Mouse (Mus musculus) thymus, adult 2 months (tissue): ENCODE results near the gene Exph5. TPM values are rescaled to one million over a fixed set of nuclear protein-coding genes. Genes with fewer than 3 reads are reported as not detected.

Source experiments
- DNase-seq: peaks from one replicate; pipeline ENCODE4 v3.0.0; 2021
- H3K27ac ChIP-seq: fragments of 200-500 bp; 2 replicates; pipeline ENCODE4 v1.5.1; 2012; ENCODE audit warnings: low read length, control low read depth; ENCODE audit not compliant: control insufficient read depth, insufficient read depth
- H3K27me3 ChIP-seq: fragments of 200-500 bp; 2 replicates; pipeline ENCODE4 v1.6.1; 2012; ENCODE audit warnings: mild to moderate bottlenecking, low read length, moderate library complexity, mixed read lengths; ENCODE audit not compliant: control insufficient read depth, insufficient read depth
- H3K36me3 ChIP-seq: fragments of 200-500 bp; 2 replicates; pipeline ENCODE4 v1.6.1; 2012; ENCODE audit warnings: mild to moderate bottlenecking, low read length, moderate library complexity; ENCODE audit not compliant: control insufficient read depth, insufficient read depth
- H3K4me1 ChIP-seq: fragments of 200-500 bp; replicated peaks from 2 replicates; pipeline ENCODE4 v1.6.1; 2012; ENCODE audit warnings: low read length; ENCODE audit not compliant: control insufficient read depth, insufficient read depth
- H3K4me3 ChIP-seq: fragments of 200-500 bp; 2 replicates; pipeline ENCODE4 v1.5.1; 2012; ENCODE audit warnings: mild to moderate bottlenecking, low read length, control low read depth, moderate library complexity; ENCODE audit not compliant: control insufficient read depth, insufficient read depth
- CTCF ChIP-seq: fragments of 200-500 bp; IDR thresholded peaks from 2 replicates; pipeline ENCODE4 v1.5.1; 2012; ENCODE audit warnings: mild to moderate bottlenecking, control low read depth, low read length, moderate library complexity, borderline replicate concordance; ENCODE audit not compliant: control insufficient read depth, poor library complexity, insufficient read depth; ENCODE audit errors: extremely low read depth
- POLR2A ChIP-seq: fragments of 200-500 bp; IDR thresholded peaks from 2 replicates; pipeline ENCODE4 v1.6.1; 2012; ENCODE audit warnings: mild to moderate bottlenecking, low read length, control low read depth, moderate library complexity; ENCODE audit not compliant: control insufficient read depth, poor library complexity, insufficient read depth; ENCODE audit errors: extremely low read depth
- WGBS: fragments of 180-500 bp; shearing (Covaris S2); methylation state at CpG from one replicate; pipeline ENCODE4 v1.1.7; 2018; 5-methylcytosine and 5-hydroxymethylcytosine counted together
- polyA plus RNA-seq: library from polyadenylated mRNA; depleted of rRNA; stranded (reverse); fragments of >200 nt; gene quantifications from 2 replicates; pipeline ENCODE4 v1.2.3, GENCODE M21; 2012; rRNA removed

Exph5 gene
- polyA plus RNA-seq, 1 experiment: 0.47 TPM

- 92% methylated on average over 3 of the region's 3 CpGs for WGBS
- DNase-seq: no peak
- Histone ChIP-seq H3K36me3 (no peaks in the 10 kb centered on the region), H3K27ac (no peak overlapping the region), H3K4me1 (peaks cover 11% of the 10 kb centered on the region), H3K4me3 (no peak overlapping the region), H3K27me3 (no peaks in the 10 kb centered on the region)
- no peak for TF ChIP-seq CTCF
- no peak for TF ChIP-seq POLR2A
Measured at GRCm38 (mm10) chr9:53409427-53409826, 108.0 kb downstream of the Exph5 start.

- H3K36me3 ChIP-seq: no peaks in the 10 kb centered on the region
- H3K27me3 ChIP-seq: no peaks in the 10 kb centered on the region
- TF ChIP-seq POLR2A: no peak
- no peak for TF ChIP-seq CTCF
- WGBS: 48% methylated on average over 9 of the region's 9 CpGs
- peaks cover 3% of the 10 kb centered on the region; the same call in 1 of the 2 replicates for H3K4me1 ChIP-seq
- no peak overlapping the region for H3K4me3 ChIP-seq
- H3K27ac ChIP-seq: peak overlapping the region; percentile 50
- DNase-seq: no peak
Measured at GRCm38 (mm10) chr9:53422133-53422896, 120.8 kb downstream of the Exph5 start.

GRCm38 (mm10) chr9:53426726-53427125, 125.3 kb downstream of the Exph5 start:
- WGBS: 92% methylated on average over 3 of the region's 3 CpGs
- H3K4me3 ChIP-seq: no peak overlapping the region
- no peaks in the 10 kb centered on the region for H3K27me3 ChIP-seq
- no peaks in the 10 kb centered on the region for H3K36me3 ChIP-seq
- no peak overlapping the region for H3K27ac ChIP-seq
- no peak for TF ChIP-seq CTCF
- no peak for TF ChIP-seq POLR2A
- H3K4me1 ChIP-seq: peaks cover 3% of the 10 kb centered on the region; the same call in 1 of the 2 replicates
- no peak for DNase-seq

Other genes starting within 250 kb of the Exph5 start
- gene Ddx10, start 53.6 kb upstream of the Exph5 start, polyA plus RNA-seq: 3.3 and 3.7 TPM in 2 replicates
- 1.6 and 1.8 TPM in 2 replicates for gene Kdelc2, start 82.4 kb downstream of the Exph5 start, polyA plus RNA-seq
- 0.12 and 0.36 TPM in 2 replicates for gene 4930550C14Rik, start 100.7 kb downstream of the Exph5 start, polyA plus RNA-seq
- 3.9 and 4.5 TPM in 2 replicates for gene Atm, start 235.1 kb downstream of the Exph5 start, polyA plus RNA-seq
- 6.2 and 6.8 TPM in 2 replicates for gene Npat, start 235.4 kb downstream of the Exph5 start, polyA plus RNA-seq